Mouse (Mus musculus) embryo, embryonic 9.5 days (tissue): ENCODE data around the gene Dvl2.
A peak's percentile ranks its signal among the peaks of the same experiment; 100 is the strongest.
"Not testable (repeated sequence)": the region's sequence is repeated elsewhere in the genome, so short reads cannot be mapped to it uniquely, and the experiment has no call there.

Source experiments
- DNase-seq: peaks from one replicate; pipeline ENCODE4 v3.0.0-alpha.2; 2017; ENCODE audit errors: extremely low spot score

Dvl2 gene

GRCm38 (mm10) chr11:70010033-70010432 is 9.6 kb downstream of the Dvl2 start:
- DNase-seq: no peak

GRCm38 (mm10) chr11:70010548-70010947 is 10.2 kb downstream of the Dvl2 start:
- no peak for DNase-seq

- DNase-seq: no peak
These were observed 10.6 kb downstream of the Dvl2 start for GRCm38 (mm10) chr11:70010961-70011360.

- DNase-seq: no peak
These were observed 12.5 kb downstream of the Dvl2 start for GRCm38 (mm10) chr11:70012931-70013330.

- no peak for DNase-seq
These were observed 13.0 kb downstream of the Dvl2 start for GRCm38 (mm10) chr11:70013408-70013807.

- DNase-seq: no peak
These were observed 13.7 kb downstream of the Dvl2 start for GRCm38 (mm10) chr11:70014051-70014450.

GRCm38 (mm10) chr11:70014880-70015558 is 14.6 kb downstream of the Dvl2 start, which contains the start of gene Acadvl:
Gene Acadvl (minus strand): TSS chr11:70015411.
- peak; percentile 85 for DNase-seq

GRCm38 (mm10) chr11:70015677-70016076 is 15.3 kb downstream of the Dvl2 start:
- DNase-seq: no peak

GRCm38 (mm10) chr11:70016177-70016576 is 15.8 kb downstream of the Dvl2 start:
- DNase-seq: not testable (repeated sequence)

GRCm38 (mm10) chr11:70016669-70017068 is 16.3 kb downstream of the Dvl2 start, which contains the start of gene Dlg4:
Gene Dlg4 (plus strand): TSS chr11:70016942.
- DNase-seq: no peak

GRCm38 (mm10) chr11:70017199-70017767 is 16.9 kb downstream of the Dvl2 start:
- no peak for DNase-seq

- peak; percentile 81 for DNase-seq
These were observed 18.0 kb downstream of the Dvl2 start for GRCm38 (mm10) chr11:70018131-70018990.

GRCm38 (mm10) chr11:70019495-70020021 is 19.2 kb downstream of the Dvl2 start:
- DNase-seq: no peak

GRCm38 (mm10) chr11:70020022-70020631 is 19.7 kb downstream of the Dvl2 start:
- no peak for DNase-seq

GRCm38 (mm10) chr11:70020731-70021263 is 20.4 kb downstream of the Dvl2 start:
- peak; percentile 84 for DNase-seq

GRCm38 (mm10) chr11:70021264-70022132 is 21.1 kb downstream of the Dvl2 start:
- DNase-seq: peak; percentile 100

GRCm38 (mm10) chr11:70023481-70024150 is 23.2 kb downstream of the Dvl2 start:
- peak; percentile 68 for DNase-seq

- no peak for DNase-seq
These were observed 23.7 kb downstream of the Dvl2 start for GRCm38 (mm10) chr11:70024151-70024514.

GRCm38 (mm10) chr11:70026689-70027088 is 26.3 kb downstream of the Dvl2 start:
- peak; percentile 81 for DNase-seq

- DNase-seq: no peak
These were observed 27.0 kb downstream of the Dvl2 start for GRCm38 (mm10) chr11:70027397-70027796.
